In the genomic region with DNA sequence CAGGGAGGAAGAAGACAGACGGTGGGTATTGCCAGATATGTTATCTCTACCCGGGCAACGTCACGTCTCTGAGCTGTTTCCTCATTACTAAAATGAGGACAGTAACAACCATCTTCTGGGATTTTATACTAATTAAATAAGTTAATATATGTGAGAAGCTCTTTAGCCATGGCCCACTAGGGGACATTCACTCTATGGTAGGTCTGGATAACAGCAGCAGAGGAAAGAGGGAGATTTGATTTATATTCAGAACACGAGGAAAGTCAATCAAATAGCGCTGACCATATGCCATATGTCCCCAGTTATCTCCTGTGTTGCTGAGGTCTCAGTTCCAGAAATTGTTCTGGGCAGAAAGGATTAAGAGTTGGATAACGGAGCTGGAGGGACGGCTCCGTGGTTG, we compare ENCODE assay signal across 24 mouse cellular contexts. TPM values are rescaled to one million over a fixed set of nuclear protein-coding genes. Genes with fewer than 3 reads are reported as not detected.
DNase-seq lines count a peak whose midpoint lies in the region; ATAC-seq and TF ChIP-seq lines count a peak whose summit lies in the region.
"Had no signal": no experiment of that assay in that cellular context is flagged by ENCODE, and none has a peak within 500 bp of the region (broad histone marks: within the 10 kb centered on the region; RNA-seq: fewer than 3 reads in every experiment).

No protein-coding gene starts in this region.

- H3K27ac ChIP-seq in hindbrain, embryonic 13.5 days = no peak overlapping the region
- H3K27ac ChIP-seq in hindbrain, embryonic 11.5 days (ENCODE audit: low read depth, low read length) = no peak overlapping the region
- H3K27ac ChIP-seq in hindbrain, embryonic 14.5 days = 0 out of 2 replicates have a peak overlapping the region, but pooled peaks have one; percentile 9
- H3K27ac ChIP-seq in hindbrain, embryonic 10.5 days = no peak overlapping the region
- no peak overlapping the region for H3K27ac ChIP-seq in hindbrain, embryonic 16.5 days (ENCODE audit: low read depth, low read length)
- no peak overlapping the region for H3K27ac ChIP-seq in hindbrain, postnatal 0 days
- H3K27ac ChIP-seq in kidney, embryonic 16.5 days (ENCODE audit: low read length) = no peak overlapping the region

- peak; percentile 54; the same call in 1 of the 2 replicates for ATAC-seq in hindbrain, embryonic 13.5 days (ENCODE audit: low FRiP score)
- no peak for ATAC-seq in hindbrain, embryonic 11.5 days (ENCODE audit: low FRiP score)
- ATAC-seq in hindbrain, embryonic 14.5 days (ENCODE audit: low FRiP score) = no peak
- ATAC-seq in hindbrain, embryonic 16.5 days = peak; percentile 60; the same call in 1 of the 2 replicates
- no peak for ATAC-seq in hindbrain, postnatal 0 days
- ATAC-seq in kidney, embryonic 16.5 days (ENCODE audit: low FRiP score, low TSS enrichment) = no peak
- ATAC-seq: activated CD4-positive, CD25-positive, alpha-beta regulatory T cell, adult 4 months; CD4-positive, CD25-positive, alpha-beta regulatory T cell, adult 4 months; Patski had no signal

- no peaks in the 10 kb centered on the region for H3K36me3 ChIP-seq in hindbrain, embryonic 13.5 days
- no peaks in the 10 kb centered on the region for H3K36me3 ChIP-seq in hindbrain, embryonic 11.5 days (ENCODE audit: control insufficient read depth, insufficient read depth, low read length)
- no peaks in the 10 kb centered on the region for H3K36me3 ChIP-seq in hindbrain, embryonic 14.5 days (replicated peaks; ENCODE audit: control insufficient read depth, insufficient read depth)
- no peaks in the 10 kb centered on the region for H3K36me3 ChIP-seq in hindbrain, embryonic 10.5 days
- no peaks in the 10 kb centered on the region for H3K36me3 ChIP-seq in hindbrain, embryonic 16.5 days (ENCODE audit: control insufficient read depth, insufficient read depth, low read length)
- H3K36me3 ChIP-seq in hindbrain, postnatal 0 days (ENCODE audit: insufficient read depth, low read length) = no peaks in the 10 kb centered on the region
- H3K36me3 ChIP-seq in kidney, embryonic 16.5 days (ENCODE audit: insufficient read depth, low read length) = no peaks in the 10 kb centered on the region
- H3K36me3 ChIP-seq: G1E had no signal

- DNase-seq in hindbrain, embryonic 11.5 days (ENCODE audit: low spot score) = no peak
- DNase-seq in hindbrain, embryonic 14.5 days (ENCODE audit: low spot score) = no peak
- no peak for DNase-seq in hindbrain, embryonic 10.5 days (ENCODE audit: low spot score)
- no peak for DNase-seq in hindbrain, postnatal 0 days (ENCODE audit: low spot score)
- DNase-seq in brain, embryonic 14.5 days (ENCODE audit: low read depth) = peak; percentile 18
- DNase-seq: adrenal gland, adult 2 months; adrenal gland, adult 8-10 months; adrenal gland, postnatal 10 days; adrenal gland, postnatal 14 days; adrenal gland, postnatal 25 days; adrenal gland, postnatal 36 days; B cell, adult 2 months; cerebellum, adult 11 months; cerebellum, adult 11-12 months; cerebellum, adult 18-20 months had no signal

- no peak for TF ChIP-seq POLR2A in brain, embryonic 14.5 days (IDR thresholded peaks at IDR 0.05; ENCODE audit: borderline replicate concordance, extremely low read depth, insufficient read depth, insufficient read length, poor library complexity, severe bottlenecking)

- H3K9me3 ChIP-seq in hindbrain, embryonic 13.5 days = 0 out of 2 replicates have a peak, but pooled peaks cover 3% of the 10 kb centered on the region
- H3K9me3 ChIP-seq in hindbrain, embryonic 11.5 days (ENCODE audit: control insufficient read depth, low read length) = no peaks in the 10 kb centered on the region
- no peaks in the 10 kb centered on the region for H3K9me3 ChIP-seq in hindbrain, embryonic 14.5 days (ENCODE audit: control insufficient read depth, low read length)
- no peaks in the 10 kb centered on the region for H3K9me3 ChIP-seq in hindbrain, embryonic 10.5 days
- H3K9me3 ChIP-seq in hindbrain, embryonic 16.5 days (ENCODE audit: control insufficient read depth, low read length) = no peaks in the 10 kb centered on the region
- H3K9me3 ChIP-seq in hindbrain, postnatal 0 days (ENCODE audit: low read length) = no peaks in the 10 kb centered on the region
- no peaks in the 10 kb centered on the region; the same call in 1 of the 2 replicates for H3K9me3 ChIP-seq in kidney, embryonic 16.5 days (ENCODE audit: low read length)

- H3K4me2 ChIP-seq in hindbrain, embryonic 13.5 days = no peak overlapping the region
- no peak overlapping the region for H3K4me2 ChIP-seq in hindbrain, embryonic 11.5 days (replicated peaks; ENCODE audit: low read depth, low read length)
- H3K4me2 ChIP-seq in hindbrain, embryonic 14.5 days (replicated peaks) = no peak overlapping the region
- no peak overlapping the region for H3K4me2 ChIP-seq in hindbrain, embryonic 16.5 days (ENCODE audit: low read length)
- no peak overlapping the region for H3K4me2 ChIP-seq in hindbrain, postnatal 0 days (ENCODE audit: low read depth, low read length)
- H3K4me2 ChIP-seq in kidney, embryonic 16.5 days (replicated peaks; ENCODE audit: low read depth, low read length) = no peak overlapping the region

- H3K4me1 ChIP-seq in hindbrain, embryonic 13.5 days (replicated peaks) = peaks cover 18% of the 10 kb centered on the region
- H3K4me1 ChIP-seq in hindbrain, embryonic 11.5 days (replicated peaks; ENCODE audit: control insufficient read depth, insufficient read depth, low read length) = no peaks in the 10 kb centered on the region
- H3K4me1 ChIP-seq in hindbrain, embryonic 14.5 days (replicated peaks; ENCODE audit: control insufficient read depth, insufficient read depth, low read length) = no peaks in the 10 kb centered on the region
- peaks cover 30% of the 10 kb centered on the region for H3K4me1 ChIP-seq in hindbrain, embryonic 10.5 days (replicated peaks)
- H3K4me1 ChIP-seq in hindbrain, embryonic 16.5 days (ENCODE audit: control insufficient read depth, insufficient read depth, low read depth, low read length) = peaks cover 4% of the 10 kb centered on the region
- H3K4me1 ChIP-seq in hindbrain, postnatal 0 days (ENCODE audit: insufficient read depth, low read length) = no peaks in the 10 kb centered on the region
- 0 out of 2 replicates have a peak, but pooled peaks cover 4% of the 10 kb centered on the region for H3K4me1 ChIP-seq in kidney, embryonic 16.5 days (ENCODE audit: insufficient read depth, low read length)

- no peak overlapping the region for H3K4me3 ChIP-seq in hindbrain, embryonic 13.5 days
- H3K4me3 ChIP-seq in hindbrain, embryonic 11.5 days (ENCODE audit: low read depth, low read length) = no peak overlapping the region
- no peak overlapping the region for H3K4me3 ChIP-seq in hindbrain, embryonic 14.5 days (replicated peaks; ENCODE audit: low read length)
- no peak overlapping the region for H3K4me3 ChIP-seq in hindbrain, embryonic 10.5 days
- no peak overlapping the region for H3K4me3 ChIP-seq in hindbrain, embryonic 16.5 days (ENCODE audit: low read length)
- no peak overlapping the region for H3K4me3 ChIP-seq in hindbrain, postnatal 0 days (ENCODE audit: low read length)
- no peak overlapping the region for H3K4me3 ChIP-seq in kidney, embryonic 16.5 days (ENCODE audit: low read length)

- WGBS in hindbrain, embryonic 13.5 days = 59% methylated on average over 9 of the region's 9 CpGs
- 78% methylated on average over 9 of the region's 9 CpGs for WGBS in hindbrain, embryonic 11.5 days
- WGBS in hindbrain, embryonic 14.5 days = 57% methylated on average over 9 of the region's 9 CpGs
- WGBS in hindbrain, embryonic 10.5 days = 70% methylated on average over 9 of the region's 9 CpGs
- 59% methylated on average over 9 of the region's 9 CpGs for WGBS in hindbrain, embryonic 16.5 days
- 55% methylated on average over 9 of the region's 9 CpGs for WGBS in hindbrain, postnatal 0 days
- 79% methylated on average over 9 of the region's 9 CpGs for WGBS in kidney, embryonic 16.5 days

- no peak for TF ChIP-seq CTCF in hindbrain, postnatal 0 days (IDR thresholded peaks at IDR 0.05; ENCODE audit: low read depth)
- no peak for TF ChIP-seq CTCF in brain, embryonic 14.5 days (IDR thresholded peaks at IDR 0.05; ENCODE audit: borderline replicate concordance, extremely low read depth, insufficient read depth, insufficient read length)

- H3K27me3 ChIP-seq in hindbrain, embryonic 13.5 days = peaks cover 13% of the 10 kb centered on the region; the same call in 1 of the 2 replicates
- H3K27me3 ChIP-seq in hindbrain, embryonic 11.5 days (ENCODE audit: control insufficient read depth, insufficient read depth, low read length) = no peaks in the 10 kb centered on the region
- H3K27me3 ChIP-seq in hindbrain, embryonic 14.5 days (ENCODE audit: control insufficient read depth, insufficient read depth, low read length) = no peaks in the 10 kb centered on the region; the same call in 1 of the 2 replicates
- H3K27me3 ChIP-seq in hindbrain, embryonic 10.5 days (ENCODE audit: insufficient read depth, poor library complexity, severe bottlenecking) = no peaks in the 10 kb centered on the region; the same call in 1 of the 2 replicates
- no peaks in the 10 kb centered on the region for H3K27me3 ChIP-seq in hindbrain, embryonic 16.5 days (replicated peaks; ENCODE audit: control insufficient read depth, insufficient read depth, low read length)
- no peaks in the 10 kb centered on the region for H3K27me3 ChIP-seq in hindbrain, postnatal 0 days (ENCODE audit: insufficient read depth, low read length)
- H3K27me3 ChIP-seq in kidney, embryonic 16.5 days (ENCODE audit: insufficient read depth, low read length) = no peaks in the 10 kb centered on the region
- H3K27me3 ChIP-seq: CH12.LX, Patski had no signal

- no peak overlapping the region for H3K9ac ChIP-seq in hindbrain, embryonic 13.5 days
- no peak overlapping the region for H3K9ac ChIP-seq in hindbrain, embryonic 11.5 days (ENCODE audit: low read depth, low read length)
- no peak overlapping the region for H3K9ac ChIP-seq in hindbrain, embryonic 14.5 days
- H3K9ac ChIP-seq in hindbrain, embryonic 16.5 days (ENCODE audit: low read depth, low read length) = no peak overlapping the region
- H3K9ac ChIP-seq in hindbrain, postnatal 0 days (replicated peaks; ENCODE audit: low read length) = no peak overlapping the region
- no peak overlapping the region for H3K9ac ChIP-seq in kidney, embryonic 16.5 days (replicated peaks; ENCODE audit: low read length)

RNA-seq across cellular contexts. Expression of a gene that starts 24.3 kb away (rescaled TPM):
- polyA plus RNA-seq in hindbrain, embryonic 13.5 days (2015; fragmentation: Nextera tagmentation; extraction: Ambion mirVana) = 4.4 and 5.7 TPM in 2 replicates
- 9.6 and 10.8 TPM in 2 replicates for polyA plus RNA-seq in hindbrain, embryonic 11.5 days (2014; fragmentation: Nextera tagmentation; extraction: Ambion mirVana)
- 5.5 and 7.5 TPM in 2 replicates for polyA plus RNA-seq in hindbrain, embryonic 14.5 days (2014; fragmentation: Nextera tagmentation; extraction: Ambion mirVana)
- polyA plus RNA-seq in hindbrain, embryonic 10.5 days (2016; fragmentation: Nextera tagmentation; extraction: Ambion mirVana) = 9.1 and 11.4 TPM in 2 replicates
- 5.0 and 5.1 TPM in 2 replicates for polyA plus RNA-seq in hindbrain, embryonic 16.5 days (2015; fragmentation: Nextera tagmentation; extraction: Ambion mirVana)
- 61.0 and 65.5 TPM in 2 replicates for total RNA-seq in hindbrain, postnatal 0 days (2014; rRNA removed)
- polyA plus RNA-seq in hindbrain, postnatal 0 days (2015; fragmentation: Nextera tagmentation; extraction: Ambion mirVana) = 3.3 and 3.8 TPM in 2 replicates
- 53.3 and 82.8 TPM in 2 replicates for polyA plus RNA-seq in brain, embryonic 14.5 days (2012; rRNA removed)
- polyA plus RNA-seq in kidney, embryonic 16.5 days (2015; fragmentation: Nextera tagmentation; extraction: Ambion mirVana) = 29.9 and 31.6 TPM in 2 replicates
- total RNA-seq: G1E, MEL had no signal
- polyA plus RNA-seq: CD4-positive, CD25-positive, alpha-beta regulatory T cell, adult 4 months; G1E had no signal

Comparison
In these comparisons a context has a peak if more than half of its experiments do, and no peak if none do; other contexts are left out.
1. ATAC-seq: peak in hindbrain, embryonic 13.5 days (single experiment) and hindbrain, embryonic 16.5 days (single experiment); none in hindbrain, embryonic 11.5 days (single experiment), hindbrain, embryonic 14.5 days (single experiment), hindbrain, postnatal 0 days (single experiment) and kidney, embryonic 16.5 days (single experiment).